Mouse (Mus musculus): ENCODE data around the gene Susd4.

The Susd4 gene

DNA sequence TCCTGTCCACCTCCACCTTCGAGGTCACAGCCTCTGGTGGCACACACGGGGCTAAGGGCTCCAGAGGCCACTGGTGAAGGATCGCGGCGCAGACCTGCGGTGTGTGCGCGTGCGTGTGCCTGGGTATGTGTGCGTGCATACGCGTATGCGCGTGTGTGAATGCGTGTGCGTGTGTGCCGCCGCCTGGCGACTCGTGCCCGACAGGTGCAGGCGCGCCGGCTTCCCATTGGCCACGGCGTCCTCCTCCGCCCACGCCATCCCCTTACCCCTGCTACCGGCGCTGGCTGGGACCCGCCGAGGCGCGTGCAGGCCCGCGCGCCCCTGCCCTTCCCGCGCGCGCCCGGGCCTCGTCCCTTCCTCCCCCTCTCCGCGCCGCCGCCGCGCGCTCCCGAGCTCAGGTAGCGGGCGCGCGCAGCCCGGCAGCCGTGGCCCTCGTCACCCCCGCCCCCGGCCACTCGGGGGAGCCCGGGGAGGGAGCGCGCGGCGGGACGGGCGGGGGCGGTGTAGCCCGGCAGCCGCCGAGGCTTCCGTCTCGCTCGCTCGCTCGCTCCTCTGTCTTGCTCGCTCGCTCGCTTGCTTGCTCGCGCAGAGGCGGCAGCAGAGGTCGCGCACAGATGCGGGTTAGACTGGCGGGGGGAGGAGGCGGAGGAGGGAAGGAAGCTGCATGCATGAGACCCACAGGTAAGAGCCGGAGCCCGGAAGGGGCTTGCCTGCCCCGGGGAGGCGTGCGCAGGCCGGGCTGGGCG is at the start of gene Susd4:
TSS of gene Susd4 (plus strand) at position 145 of the 746 bp plus-strand sequence.
- in situ Hi-C loops (cut with MboI, MseI), result no loop called here

DNA sequence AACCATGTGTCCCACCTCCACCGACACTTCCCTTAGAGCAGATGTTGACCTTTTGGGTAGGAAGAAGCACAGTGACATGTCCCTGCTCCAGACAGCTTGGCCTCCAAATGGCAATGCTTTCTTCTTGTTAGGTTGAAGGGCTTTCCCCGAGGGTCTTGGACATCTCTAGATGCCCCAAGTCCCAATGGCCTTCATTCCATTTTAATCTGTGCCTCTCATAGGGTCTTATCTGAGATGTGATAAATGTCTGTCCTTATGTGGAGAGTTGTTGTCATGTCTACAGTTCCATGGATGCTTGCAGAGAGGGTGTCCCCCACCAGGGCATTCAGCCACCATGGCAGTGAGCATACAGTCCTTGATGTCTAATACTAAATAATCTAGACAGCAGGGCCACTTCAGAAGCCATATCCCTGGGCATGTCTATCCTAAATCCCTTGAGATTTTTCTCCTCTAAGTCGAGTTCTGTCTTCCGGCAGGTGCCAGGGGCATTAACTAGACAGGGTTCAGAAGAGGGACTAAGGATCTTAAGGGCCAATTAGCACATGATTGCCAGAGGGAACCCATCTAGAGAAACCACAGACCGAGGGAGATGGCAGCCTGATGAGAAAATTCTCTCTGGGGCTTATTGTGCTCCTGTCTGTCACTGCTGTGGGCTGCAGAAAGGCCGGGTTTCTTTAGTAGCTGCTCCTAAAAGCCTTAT is 49.3 kb upstream of the Susd4 start:
- in situ Hi-C loops (cut with MboI, MseI), result no loop called here

DNA sequence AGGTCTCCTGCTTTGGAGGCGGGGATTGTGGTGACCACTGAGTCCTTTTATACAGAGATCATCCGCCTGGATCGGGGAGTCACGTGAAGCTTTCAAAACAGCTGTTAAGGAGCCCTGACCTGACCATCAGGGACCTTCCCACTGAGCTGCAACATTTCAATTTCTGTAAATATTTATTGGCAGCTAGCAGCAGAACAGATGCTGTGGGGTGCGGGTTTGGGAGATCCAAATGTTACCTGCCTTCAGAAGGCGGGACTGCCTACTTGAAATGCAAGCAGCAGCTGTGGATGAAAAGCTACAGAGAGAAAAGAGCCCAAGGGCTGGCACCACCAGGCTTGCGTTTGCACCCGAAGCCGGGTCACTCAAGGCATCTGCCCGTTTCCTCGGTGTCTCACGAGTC is 36.1 kb upstream of the Susd4 start:
- in situ Hi-C loops (cut with MboI, MseI), result no loop called here

DNA sequence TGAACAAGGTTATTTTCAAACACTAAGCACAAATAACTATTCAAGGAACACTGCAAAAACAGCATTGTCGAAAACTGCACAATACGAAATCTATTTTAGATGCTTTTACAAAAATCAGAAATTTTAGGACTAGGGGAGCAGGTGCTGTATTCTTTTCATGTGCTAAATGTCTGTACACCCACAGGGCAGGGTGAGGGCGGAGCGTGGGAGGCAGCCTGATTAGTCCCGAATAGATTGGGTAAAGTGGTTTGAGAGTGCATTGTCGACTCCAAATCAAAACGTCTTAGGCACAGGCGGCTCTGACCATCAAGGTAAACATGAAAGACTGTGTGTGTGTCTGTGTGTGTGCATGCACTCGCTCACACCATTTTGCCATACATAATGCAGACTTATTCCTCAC is 34.7 kb upstream of the Susd4 start:
- in situ Hi-C loops (cut with MboI, MseI), result no loop called here

DNA sequence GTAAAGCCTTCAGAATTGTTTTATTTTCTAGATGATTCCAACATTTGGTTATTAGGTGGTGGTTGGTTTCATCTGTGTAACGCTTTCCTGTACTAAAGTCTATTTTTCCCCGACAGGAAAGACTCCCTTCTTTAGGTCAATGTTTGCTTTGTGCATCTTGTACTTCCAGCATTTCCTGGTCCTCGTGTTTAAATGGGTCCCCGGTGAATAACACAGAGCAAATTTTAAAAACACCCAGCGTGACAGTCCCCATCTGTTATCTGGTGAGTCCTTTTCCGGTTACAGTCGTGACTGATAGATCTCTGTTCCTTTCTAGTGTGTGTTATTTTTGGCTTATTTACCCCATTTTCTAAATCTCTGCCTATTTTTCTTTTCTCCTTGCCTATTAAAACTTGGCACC is 31.0 kb upstream of the Susd4 start:
- in situ Hi-C loops (cut with MboI, MseI), result no loop called here

DNA sequence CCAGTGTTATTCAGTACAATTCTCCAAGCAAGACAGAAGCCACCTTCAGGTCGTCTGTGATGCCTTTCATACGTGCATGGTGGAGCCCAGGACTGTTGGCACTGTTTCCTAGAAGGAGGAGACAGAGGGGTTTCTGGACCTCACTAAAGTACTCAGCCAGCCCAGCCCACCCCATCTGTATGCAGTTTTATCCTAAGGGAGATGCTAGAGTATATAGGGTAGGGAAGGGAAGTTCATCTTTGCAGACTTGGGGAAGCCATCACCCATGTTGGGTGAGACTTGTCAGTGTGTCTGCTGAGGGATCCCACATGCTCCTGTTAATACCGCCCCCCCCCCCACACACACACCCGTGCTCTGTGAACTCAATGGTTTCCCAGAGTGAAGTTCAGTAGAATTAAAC is 27.8 kb upstream of the Susd4 start:
- in situ Hi-C loops (cut with MboI, MseI), result no loop called here

DNA sequence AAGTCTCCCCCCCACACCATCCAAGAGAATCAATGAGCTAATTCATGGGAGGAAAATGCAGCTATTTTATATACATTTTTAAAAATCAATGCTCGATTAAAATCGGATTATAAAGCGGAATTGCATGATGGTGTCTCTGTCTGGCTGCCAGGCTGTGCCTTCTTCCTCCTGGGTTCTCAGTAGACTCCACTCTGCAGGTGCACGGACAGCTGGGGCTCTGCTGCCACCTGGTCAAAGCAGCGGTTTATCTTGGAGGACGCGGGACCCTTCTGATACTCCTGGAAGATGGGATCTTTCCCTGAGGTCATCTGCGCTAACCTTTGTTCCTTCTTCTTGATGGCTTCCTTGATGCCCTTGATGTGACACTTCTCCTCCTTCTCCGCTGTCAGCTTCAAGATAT is 16.6 kb upstream of the Susd4 start:
- in situ Hi-C loops (cut with MboI, MseI), result no loop called here

DNA sequence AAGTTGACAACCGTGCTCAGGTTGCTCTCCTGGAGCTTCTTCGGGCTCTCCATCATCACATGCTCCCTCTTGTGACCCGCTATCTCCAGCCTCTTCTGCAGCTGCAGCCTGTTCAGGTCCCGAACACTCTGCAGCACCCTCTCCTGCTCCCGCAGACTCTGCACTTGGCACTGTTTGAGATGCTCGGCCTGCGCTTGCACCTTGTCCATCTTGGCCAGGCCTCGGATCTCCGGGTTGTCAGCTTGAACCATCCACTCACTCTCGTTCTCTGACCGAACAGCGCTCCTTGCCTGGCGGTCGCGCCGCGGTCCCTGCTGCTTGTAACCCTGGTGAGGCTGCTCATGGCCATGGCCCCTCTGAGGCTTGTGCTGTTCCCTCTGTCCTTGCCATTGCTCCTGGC is 15.8 kb upstream of the Susd4 start:
- in situ Hi-C loops (cut with MboI, MseI), result no loop called here

DNA sequence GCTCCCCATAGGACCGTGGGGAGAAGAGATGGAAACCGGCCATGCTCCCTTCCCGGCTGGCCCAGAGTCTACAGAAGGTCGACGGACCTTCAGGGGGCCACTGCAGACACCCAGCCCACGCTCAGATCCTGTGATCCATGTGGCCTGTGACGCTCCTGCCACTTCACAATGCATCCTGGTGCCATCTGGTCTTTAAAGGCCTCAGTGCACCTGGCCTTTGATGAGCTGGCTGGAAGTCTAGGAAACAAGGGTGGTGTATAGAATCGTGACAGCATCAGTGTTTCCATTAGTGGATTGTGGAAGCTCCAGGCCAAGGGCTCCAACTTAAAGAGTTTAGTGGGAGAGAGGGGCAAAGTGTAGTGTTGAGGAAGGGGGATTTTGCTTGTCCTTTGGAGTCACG is 14.6 kb upstream of the Susd4 start, which contains the start of gene Ccdc185:
TSS of gene Ccdc185 (minus strand) at position 101 of the 400 bp plus-strand sequence.
- in situ Hi-C loops (cut with MboI, MseI), result no loop called here

DNA sequence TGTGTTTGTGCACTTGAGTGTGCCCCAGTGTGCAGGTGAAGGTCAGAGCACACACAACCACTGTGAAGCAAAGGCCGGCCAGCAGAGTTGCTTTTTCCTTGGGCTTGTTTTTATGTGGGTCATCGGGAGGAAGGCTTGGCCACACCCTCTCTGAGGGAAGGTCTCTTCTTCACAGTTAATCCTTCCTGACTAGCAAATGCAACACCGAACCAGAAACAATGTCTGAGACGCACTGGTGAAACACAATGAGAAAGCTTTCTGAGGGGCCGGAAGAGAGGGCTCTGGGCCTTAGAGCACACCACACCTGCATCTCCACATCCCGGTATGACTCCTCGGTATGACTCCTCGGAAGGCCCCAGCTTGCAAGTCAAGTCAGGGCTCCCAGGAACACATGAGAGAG is 12.4 kb upstream of the Susd4 start:
- in situ Hi-C loops (cut with MboI, MseI), result no loop called here

DNA sequence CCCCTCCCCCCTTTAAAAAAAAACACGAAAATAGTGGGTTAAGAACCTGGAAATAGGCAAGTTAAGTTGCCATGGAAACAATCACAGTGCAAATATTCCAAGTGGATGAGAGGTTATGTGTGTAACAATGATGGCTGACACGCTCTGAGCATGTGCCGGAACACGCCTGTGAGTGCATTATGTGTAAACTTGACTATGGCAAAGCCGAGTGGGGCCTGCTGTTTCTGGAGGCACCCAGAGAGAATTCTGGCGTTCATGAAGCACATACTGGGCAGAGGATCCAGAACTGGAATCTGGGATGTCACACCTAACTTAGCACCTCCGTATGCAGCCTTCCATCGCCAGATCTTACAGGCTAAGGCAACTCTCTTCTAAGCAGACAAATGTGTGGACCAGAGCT is 10.0 kb upstream of the Susd4 start:
- in situ Hi-C loops (cut with MboI, MseI), result no loop called here

DNA sequence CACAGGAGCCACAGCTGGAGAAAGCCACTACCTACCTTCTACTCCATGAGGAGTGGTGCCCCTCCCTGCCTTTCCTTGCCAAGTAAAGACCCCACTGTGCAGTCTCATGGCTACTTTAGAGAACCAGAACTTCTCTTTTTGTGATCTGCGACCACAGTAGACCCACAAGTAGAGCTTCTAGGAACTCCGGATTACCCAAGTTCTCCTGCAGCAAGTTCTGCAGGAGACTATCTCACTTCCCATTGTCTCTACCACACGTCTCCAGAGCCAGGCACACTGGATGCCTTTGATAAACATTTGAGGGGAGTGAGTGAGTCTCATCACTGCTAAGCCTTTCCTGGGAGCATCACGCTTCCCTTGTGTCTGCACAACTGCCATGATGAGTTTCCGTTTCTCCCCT is 8.8 kb upstream of the Susd4 start:
- in situ Hi-C loops (cut with MboI, MseI), result no loop called here

DNA sequence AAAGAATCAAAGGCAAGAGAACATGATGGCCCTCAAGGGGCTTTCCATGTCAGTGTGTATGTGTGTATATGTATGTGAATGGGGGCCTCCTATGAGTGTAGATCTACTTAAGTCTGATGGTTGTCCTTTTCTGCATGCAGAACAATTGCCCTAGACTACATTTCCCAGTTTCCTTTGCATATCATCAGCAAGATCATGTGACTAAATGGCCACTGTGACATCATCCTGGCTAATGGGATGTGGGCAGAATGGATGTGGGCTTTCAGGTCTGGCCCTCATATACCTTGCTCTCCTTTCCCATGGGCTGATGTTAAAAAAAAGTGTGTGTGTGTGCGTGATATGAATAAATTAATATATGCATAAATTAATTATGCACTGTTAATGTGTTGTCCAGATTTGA is 4.9 kb upstream of the Susd4 start:
- in situ Hi-C loops (cut with MboI, MseI), result no loop called here

DNA sequence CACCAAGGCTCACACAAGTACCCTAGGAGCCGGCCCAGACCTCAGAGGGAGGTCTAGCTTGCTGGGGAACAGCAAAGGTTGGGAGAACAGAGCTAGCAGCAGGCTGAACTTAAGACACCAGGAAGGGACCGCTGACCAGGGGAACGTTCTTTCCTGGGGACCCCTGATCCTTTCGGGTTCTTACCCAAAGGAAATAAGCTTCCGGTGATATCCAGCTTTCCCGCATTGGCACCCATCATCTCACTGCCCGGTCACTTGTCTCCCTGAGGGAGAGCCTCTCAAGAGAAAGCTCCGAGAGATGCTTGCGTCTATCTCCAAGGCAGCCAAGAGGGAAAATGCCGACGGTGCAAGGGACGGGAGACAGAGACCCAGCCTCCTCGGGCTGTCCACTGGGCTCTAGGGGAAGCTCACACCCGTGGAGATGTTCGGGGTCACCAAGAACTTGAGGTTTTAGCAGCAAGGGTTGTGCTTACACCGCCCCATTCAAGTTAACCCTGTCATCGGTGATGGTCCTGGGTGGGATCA is 407 bp upstream of the Susd4 start:
- in situ Hi-C loops (cut with MboI, MseI), result no loop called here

DNA sequence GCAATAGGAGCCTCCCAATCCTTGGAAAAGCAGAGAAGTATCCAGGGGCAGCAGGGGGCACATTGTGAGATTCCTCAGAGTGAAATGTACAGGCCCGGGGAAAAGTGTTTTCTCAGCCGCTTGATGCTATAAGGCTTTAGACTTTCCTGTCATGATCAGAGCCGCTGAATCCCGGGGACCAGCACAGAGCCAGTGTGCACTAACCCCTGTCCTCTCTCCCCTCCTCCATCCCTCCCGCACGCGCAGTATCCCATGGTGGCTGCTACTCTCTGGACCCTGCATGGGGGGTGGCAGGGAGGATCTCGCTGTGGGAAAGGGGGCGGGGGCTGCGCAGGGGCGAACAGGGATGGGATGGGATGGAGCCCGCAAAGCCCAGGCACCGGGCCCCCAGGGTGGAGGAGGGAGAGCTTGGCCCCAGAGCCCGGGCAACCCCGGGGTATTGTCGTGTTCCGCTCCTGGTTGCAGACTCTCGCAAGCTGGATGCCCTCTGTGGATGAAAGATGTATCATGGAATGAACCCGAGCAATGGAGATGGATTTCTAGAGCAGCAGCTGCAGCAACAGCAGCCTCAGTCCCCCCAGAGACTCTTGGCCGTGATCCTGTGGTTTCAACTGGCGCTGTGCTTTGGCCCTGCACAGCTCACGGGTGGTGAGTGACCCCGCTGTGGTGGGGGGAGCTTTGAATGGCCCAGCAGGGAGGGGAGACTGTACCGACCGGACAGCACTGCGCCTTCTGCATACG is 1.1 kb downstream of the Susd4 start:
- in situ Hi-C loops (cut with MboI, MseI), result no loop called here

DNA sequence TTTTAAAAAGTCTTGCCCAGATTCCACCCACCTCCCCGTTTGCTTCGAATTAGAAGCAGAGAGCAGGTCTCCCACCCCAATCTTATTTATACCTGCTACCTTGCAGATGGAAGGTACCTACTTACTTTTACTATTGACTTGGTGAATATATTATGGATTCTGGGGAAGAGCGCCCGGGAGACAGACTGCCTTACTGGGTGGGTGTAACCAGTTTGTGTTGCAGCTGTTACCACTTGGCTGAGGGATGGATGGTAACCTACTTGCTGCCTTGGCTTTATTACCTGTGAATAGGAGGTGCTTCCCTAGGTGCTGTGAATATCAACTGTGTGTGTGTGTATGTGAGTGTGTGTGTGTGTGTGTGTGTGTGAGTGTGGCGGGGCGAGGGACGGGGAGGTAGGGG is 11.9 kb downstream of the Susd4 start:
- in situ Hi-C loops (cut with MboI, MseI), result no loop called here

DNA sequence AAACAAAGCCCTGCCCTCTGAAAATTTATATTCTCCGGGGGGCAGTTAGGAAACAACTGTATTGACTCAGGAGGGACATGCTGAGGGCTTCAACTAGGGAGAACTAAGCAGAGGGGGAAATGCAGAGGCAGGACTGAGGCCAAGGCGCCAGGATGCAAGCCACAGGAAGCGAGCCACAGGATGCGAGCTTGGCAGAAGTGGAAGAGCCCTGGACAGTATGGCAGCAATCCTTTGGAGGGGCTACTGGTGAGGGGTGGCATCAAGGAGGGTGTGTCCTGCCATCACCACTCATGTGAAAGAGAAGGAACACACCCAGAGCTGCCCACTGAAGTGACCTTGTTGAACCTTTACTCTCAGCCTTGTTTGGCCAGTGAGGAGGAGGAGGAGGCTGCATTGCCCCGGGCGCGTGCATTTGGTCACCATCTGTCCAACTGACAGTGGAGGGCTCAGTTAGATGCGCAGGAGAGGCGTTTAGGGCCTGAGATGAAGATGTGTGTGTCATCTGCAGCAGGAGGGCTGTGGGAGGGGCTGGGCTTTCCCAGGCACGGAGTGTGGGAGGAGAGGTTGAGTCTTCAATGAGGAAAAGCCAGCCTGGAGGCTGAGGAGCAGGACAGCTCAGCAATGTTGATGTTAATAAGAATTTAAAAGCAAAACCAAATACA is 13.2 kb downstream of the Susd4 start:
- in situ Hi-C loops (cut with MboI, MseI), result no loop called here

DNA sequence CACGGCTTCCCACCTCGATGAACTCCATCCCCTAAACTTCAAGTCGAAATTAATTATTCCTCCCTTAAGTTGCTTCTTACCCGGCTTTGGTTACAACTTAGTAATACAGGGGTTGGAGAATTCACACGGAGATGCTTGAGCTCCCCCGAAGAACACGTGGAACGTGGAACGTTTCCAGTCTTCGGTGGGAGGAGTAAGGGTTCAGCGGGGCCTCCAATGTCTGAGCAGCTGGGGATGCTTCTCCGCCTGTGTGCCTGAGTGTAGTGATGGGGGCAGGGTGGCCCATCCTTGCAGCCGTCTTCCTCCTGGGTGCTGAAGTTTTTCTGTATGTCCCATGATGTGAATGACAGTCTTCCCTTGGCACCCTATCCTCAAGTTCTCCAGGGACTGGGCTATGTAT is 14.6 kb downstream of the Susd4 start:
- in situ Hi-C loops (cut with MboI, MseI), result no loop called here

DNA sequence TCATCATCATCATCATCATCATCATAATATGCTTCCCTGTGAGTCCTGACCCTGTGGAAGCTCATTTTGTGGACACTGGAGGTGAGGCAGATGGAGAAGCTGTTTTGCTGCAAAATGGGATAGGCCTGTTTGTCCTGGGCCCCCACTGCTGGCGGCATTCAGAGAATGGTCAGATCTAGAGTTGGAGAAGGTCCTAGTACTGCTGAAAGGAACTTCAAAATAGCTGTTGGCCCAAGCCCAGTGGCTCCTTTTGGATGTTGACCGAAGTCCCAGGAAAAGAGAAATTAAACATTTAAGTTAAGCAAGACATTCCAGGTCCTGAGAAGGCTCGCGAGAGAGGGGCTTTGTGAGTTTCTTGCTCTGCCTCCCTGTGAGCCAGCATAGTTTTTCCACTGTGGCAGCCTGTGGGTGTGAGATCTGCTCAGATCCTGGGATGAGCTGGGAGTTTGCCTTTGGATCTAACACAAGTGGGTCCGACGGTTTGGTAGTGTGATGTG is 15.4 kb downstream of the Susd4 start:
- in situ Hi-C loops (cut with MboI, MseI), result no loop called here

DNA sequence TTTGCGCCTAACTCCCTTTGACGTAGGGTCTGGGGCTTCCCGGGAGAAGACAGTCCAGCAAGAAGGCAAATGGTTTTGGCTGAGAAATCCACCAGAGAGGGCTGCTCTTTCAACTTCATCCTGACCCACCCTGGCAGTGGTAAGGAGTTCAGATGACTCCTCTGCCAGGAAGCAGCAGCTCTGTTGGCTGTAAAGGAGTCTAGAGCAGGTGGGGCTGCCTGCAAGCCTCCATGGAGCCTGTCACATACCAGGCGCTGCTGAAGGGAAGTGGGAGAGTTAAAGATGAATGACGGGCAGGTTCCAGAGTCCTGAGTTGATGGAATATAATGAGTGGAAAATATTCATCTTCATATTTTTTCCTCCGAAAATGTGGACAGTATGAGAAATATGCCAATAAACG is 20.1 kb downstream of the Susd4 start:
- in situ Hi-C loops (cut with MboI, MseI), result no loop called here

DNA sequence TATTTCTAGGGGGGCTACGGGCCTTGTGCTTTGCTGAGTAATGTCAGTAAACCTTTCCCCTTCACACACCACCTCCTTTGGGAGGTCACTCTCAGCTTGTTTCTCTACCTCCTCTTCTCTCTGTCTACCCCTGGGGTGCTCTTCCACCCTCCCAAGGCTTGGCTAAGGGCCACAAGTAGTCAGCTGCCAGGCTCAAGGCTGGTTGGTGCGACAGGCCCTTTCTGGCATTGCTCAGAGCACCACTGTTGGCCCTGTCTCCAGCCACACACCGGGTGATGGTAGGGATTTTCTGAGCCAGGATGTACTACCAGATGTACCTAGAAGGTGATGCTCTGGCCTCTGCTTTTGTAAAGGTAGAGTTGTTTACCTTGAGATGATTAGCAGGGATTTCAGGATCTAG is 21.1 kb downstream of the Susd4 start:
- in situ Hi-C loops (cut with MboI, MseI), result no loop called here

DNA sequence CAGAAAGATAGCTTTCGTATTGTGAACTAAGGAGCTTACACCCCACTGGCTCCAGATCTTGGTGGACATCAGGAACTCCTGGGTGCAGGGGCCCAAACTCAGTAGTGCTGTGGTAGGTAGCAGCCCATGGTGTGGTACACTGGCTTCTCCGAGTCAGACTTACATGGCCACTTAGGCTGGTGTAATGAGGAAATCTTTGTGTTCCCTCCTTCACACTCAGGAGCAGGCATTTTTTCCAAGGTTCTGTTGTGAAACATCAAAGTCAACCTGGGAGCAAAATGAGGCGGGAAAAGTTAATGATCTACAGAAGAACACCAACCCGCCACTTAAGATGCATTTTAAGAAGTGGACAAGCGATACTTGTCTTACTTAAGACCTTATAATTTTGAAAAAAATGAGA is 21.8 kb downstream of the Susd4 start:
- in situ Hi-C loops (cut with MboI, MseI), result no loop called here
